Comparison of ENCODE assay signal across 8 mouse cellular contexts in genomic region chr4:117131890-117132793, GRCm38 (mm10). TPM values are rescaled to one million over a fixed set of nuclear protein-coding genes. Genes with fewer than 3 reads are reported as not detected.
DNase-seq lines count a peak whose midpoint lies in the region; ATAC-seq lines count a peak whose summit lies in the region.

No protein-coding gene starts in this region.

- peaks cover 3% of the 10 kb centered on the region; the same call in 1 of the 2 replicates for H3K36me3 ChIP-seq in kidney, embryonic 14.5 days (ENCODE audit: control insufficient read depth, insufficient read depth, low read length)
- 0 out of 2 replicates have a peak, but pooled peaks cover 4% of the 10 kb centered on the region for H3K36me3 ChIP-seq in intestine, embryonic 14.5 days (ENCODE audit: control insufficient read depth, insufficient read depth, low read length)

- H3K27me3 ChIP-seq in kidney, embryonic 14.5 days (ENCODE audit: control insufficient read depth, insufficient read depth, low read length) = peaks cover 14% of the 10 kb centered on the region
- H3K27me3 ChIP-seq in intestine, embryonic 14.5 days (replicated peaks; ENCODE audit: control insufficient read depth, insufficient read depth, low read length) = peaks cover 20% of the 10 kb centered on the region

- no peak for ATAC-seq in kidney, embryonic 14.5 days (ENCODE audit: low FRiP score, low TSS enrichment)
- no peak for ATAC-seq in intestine, embryonic 14.5 days (replicated peaks; ENCODE audit: low FRiP score, low TSS enrichment, low read depth)

- no peak overlapping the region for H3K27ac ChIP-seq in kidney, embryonic 14.5 days (ENCODE audit: low read depth, low read length)
- H3K27ac ChIP-seq in brown adipose tissue, adult 24 weeks (replicated peaks; ENCODE audit: low read depth, low read length) = no peak overlapping the region
- H3K27ac ChIP-seq in intestine, embryonic 14.5 days (ENCODE audit: low read depth) = no peak overlapping the region

- H3K9me3 ChIP-seq in kidney, embryonic 14.5 days (ENCODE audit: control insufficient read depth, low read length) = no peaks in the 10 kb centered on the region
- no peaks in the 10 kb centered on the region for H3K9me3 ChIP-seq in intestine, embryonic 14.5 days (ENCODE audit: control insufficient read depth, low read length)

- peaks cover 9% of the 10 kb centered on the region; the same call in 1 of the 2 replicates for H3K4me1 ChIP-seq in kidney, embryonic 14.5 days (ENCODE audit: control insufficient read depth, insufficient read depth, low read length)
- H3K4me1 ChIP-seq in brown adipose tissue, adult 24 weeks (ENCODE audit: control insufficient read depth, insufficient read depth, insufficient read length, low read length) = 0 out of 2 replicates have a peak, but pooled peaks cover 2% of the 10 kb centered on the region
- 0 out of 2 replicates have a peak, but pooled peaks cover 10% of the 10 kb centered on the region for H3K4me1 ChIP-seq in intestine, embryonic 14.5 days (replicated peaks; ENCODE audit: control insufficient read depth, insufficient read depth, low read length)

- 32% methylated on average over 7 of the region's 7 CpGs for WGBS in kidney, embryonic 14.5 days
- 40% methylated on average over 7 of the region's 7 CpGs for WGBS in intestine, embryonic 14.5 days

- H3K9ac ChIP-seq in kidney, embryonic 14.5 days (ENCODE audit: low read depth, low read length) = peak overlapping the region; percentile 74; the same call in 1 of the 2 replicates
- H3K9ac ChIP-seq in intestine, embryonic 14.5 days (ENCODE audit: low read length) = no peak overlapping the region

- H3K4me2 ChIP-seq in kidney, embryonic 14.5 days (replicated peaks; ENCODE audit: low read depth, low read length) = peak overlapping the region; percentile 92
- H3K4me2 ChIP-seq in intestine, embryonic 14.5 days (ENCODE audit: low read length) = peak overlapping the region; percentile 98

- no peak for DNase-seq in kidney, postnatal 25 days
- no peak for DNase-seq in intestine, embryonic 14.5 days (ENCODE audit: low spot score)
- DNase-seq in neural tube, embryonic 10.5 days (ENCODE audit: extremely low spot score, low spot score) = peak; percentile 79
- no peak for DNase-seq in cerebellum, adult 11-12 months
- no peak for DNase-seq in layer of hippocampus, postnatal 10 days (ENCODE audit: low spot score in 2 of 2)
- no peak for DNase-seq in thymus, postnatal 25 days

- H3K4me3 ChIP-seq in kidney, embryonic 14.5 days (ENCODE audit: low read length) = peak overlapping the region; percentile 71; the same call in 1 of the 2 replicates
- peak overlapping the region; percentile 70 for H3K4me3 ChIP-seq in brown adipose tissue, adult 24 weeks (ENCODE audit: insufficient read depth, low read depth, low read length)
- H3K4me3 ChIP-seq in intestine, embryonic 14.5 days (ENCODE audit: low read depth, low read length) = peak overlapping the region; percentile 82; the same call in 1 of the 2 replicates

RNA-seq across cellular contexts. Expression of gene Plk3, which starts 1.6 kb away (rescaled TPM):
- 2.4 and 2.9 TPM in 2 replicates for polyA plus RNA-seq in kidney, embryonic 14.5 days (2014; fragmentation: Nextera tagmentation; extraction: Ambion mirVana)
- 0.71 and 2.5 TPM in 2 replicates for polyA plus RNA-seq in brown adipose tissue, adult 24 weeks (2012; ENCODE audit: insufficient read depth, insufficient read length, missing spikeins)
- 3.1 and 3.7 TPM in 2 replicates for polyA plus RNA-seq in intestine, embryonic 14.5 days (2014; fragmentation: Nextera tagmentation; extraction: Ambion mirVana)
- 10 to 100 TPM; 16.3 to 16.9 TPM for total RNA-seq in layer of hippocampus, postnatal 10 days (2021)

RNA-seq across cellular contexts. Expression of gene Tctex1d4, which starts 5.5 kb away (rescaled TPM):
- polyA plus RNA-seq in kidney, embryonic 14.5 days (2014; fragmentation: Nextera tagmentation; extraction: Ambion mirVana) = not detected in 2 replicates
- not detected in 2 replicates for polyA plus RNA-seq in brown adipose tissue, adult 24 weeks (2012; ENCODE audit: insufficient read depth, insufficient read length, missing spikeins)
- polyA plus RNA-seq in intestine, embryonic 14.5 days (2014; fragmentation: Nextera tagmentation; extraction: Ambion mirVana) = not detected in 2 replicates
- 1 to 10 TPM; 1.1 to 1.5 TPM for total RNA-seq in layer of hippocampus, postnatal 10 days (2021)

RNA-seq across cellular contexts. Expression of gene Btbd19, which starts 6.6 kb away (rescaled TPM):
- 6.2 TPM in 2 replicates for polyA plus RNA-seq in kidney, embryonic 14.5 days (2014; fragmentation: Nextera tagmentation; extraction: Ambion mirVana)
- 1.8 TPM in 1 of 2 replicates, not detected in the other for polyA plus RNA-seq in brown adipose tissue, adult 24 weeks (2012; ENCODE audit: insufficient read depth, insufficient read length, missing spikeins)
- polyA plus RNA-seq in intestine, embryonic 14.5 days (2014; fragmentation: Nextera tagmentation; extraction: Ambion mirVana) = 6.6 and 7.2 TPM in 2 replicates
- 10 to 100 TPM in 1 of 2 experiments, 1 to 10 TPM in 1; 6.7 to 11.2 TPM for total RNA-seq in layer of hippocampus, postnatal 10 days (2021)

RNA-seq across cellular contexts. Expression of gene Rps8, which starts 23.9 kb away (rescaled TPM):
- 1,419 and 1,934 TPM in 2 replicates for polyA plus RNA-seq in kidney, embryonic 14.5 days (2014; fragmentation: Nextera tagmentation; extraction: Ambion mirVana)
- polyA plus RNA-seq in brown adipose tissue, adult 24 weeks (2012; ENCODE audit: insufficient read depth, insufficient read length, missing spikeins) = 544 and 683 TPM in 2 replicates
- polyA plus RNA-seq in intestine, embryonic 14.5 days (2014; fragmentation: Nextera tagmentation; extraction: Ambion mirVana) = 1,373 and 1,522 TPM in 2 replicates
- total RNA-seq in layer of hippocampus, postnatal 10 days (2021) = 100 to 1,000 TPM; 556 to 596 TPM

RNA-seq across cellular contexts. Expression of gene Ptch2, which starts 36.3 kb away (rescaled TPM):
- 6.0 and 7.6 TPM in 2 replicates for polyA plus RNA-seq in kidney, embryonic 14.5 days (2014; fragmentation: Nextera tagmentation; extraction: Ambion mirVana)
- 1.2 and 1.5 TPM in 2 replicates for polyA plus RNA-seq in brown adipose tissue, adult 24 weeks (2012; ENCODE audit: insufficient read depth, insufficient read length, missing spikeins)
- 8.2 and 8.4 TPM in 2 replicates for polyA plus RNA-seq in intestine, embryonic 14.5 days (2014; fragmentation: Nextera tagmentation; extraction: Ambion mirVana)
- total RNA-seq in layer of hippocampus, postnatal 10 days (2021) = 1 to 10 TPM; 2.5 to 3.2 TPM
